ENCODE assay signal across 20 mouse cellular contexts in genomic region chr1:85929406-85929805, GRCm38 (mm10). TPM values are rescaled to one million over a fixed set of nuclear protein-coding genes. Genes with fewer than 3 reads are reported as not detected.
A peak's percentile ranks its signal among the peaks of the same experiment; 100 is the strongest.
DNase-seq lines count a peak whose midpoint lies in the region; ATAC-seq and TF ChIP-seq lines count a peak whose summit lies in the region.
"Had no signal": no experiment of that assay in that cellular context is flagged by ENCODE, and none has a peak within 500 bp of the region (broad histone marks: within the 10 kb centered on the region; RNA-seq: fewer than 3 reads in every experiment).

No protein-coding gene starts in this region.

- no peak for DNase-seq in hindbrain, embryonic 10.5 days (ENCODE audit: low spot score)
- DNase-seq in hindbrain, embryonic 11.5 days (ENCODE audit: low spot score) = no peak
- no peak for DNase-seq in neural tube, embryonic 10.5 days (ENCODE audit: extremely low spot score, low spot score)
- DNase-seq in Muller cell, postnatal 12 days (ENCODE audit: inconsistent ontology term) = no peak
- no peak for DNase-seq in spleen, postnatal 10 days (ENCODE audit: low spot score in 2 of 2)
- DNase-seq: adrenal gland, adult 8-10 months; cerebellum, adult 8-10 months; heart, adult 11 months; kidney, adult 8-10 months; left cerebral cortex, postnatal 4 days; liver, embryonic 13.5 days had no signal

- TF ChIP-seq CTCF in olfactory bulb, adult 2 months (IDR thresholded peaks at IDR 0.05; ENCODE audit: insufficient read depth, low read depth, low read length) = no peak

- peaks cover 53% of the 10 kb centered on the region for H3K4me1 ChIP-seq in hindbrain, embryonic 10.5 days (replicated peaks)
- H3K4me1 ChIP-seq in hindbrain, embryonic 11.5 days (replicated peaks; ENCODE audit: control insufficient read depth, insufficient read depth, low read length) = peaks cover 11% of the 10 kb centered on the region
- H3K4me1 ChIP-seq in neural tube, embryonic 13.5 days (replicated peaks) = peaks cover 43% of the 10 kb centered on the region
- H3K4me1 ChIP-seq in hindbrain, embryonic 16.5 days (ENCODE audit: control insufficient read depth, insufficient read depth, low read depth, low read length) = peaks cover 35% of the 10 kb centered on the region
- H3K4me1 ChIP-seq in olfactory bulb, adult 2 months (ENCODE audit: control insufficient read depth, insufficient read depth, low read length) = peaks cover 41% of the 10 kb centered on the region

- 0 out of 2 replicates have a peak overlapping the region, but pooled peaks have one; percentile 69 for H3K27ac ChIP-seq in hindbrain, embryonic 10.5 days
- no peak overlapping the region for H3K27ac ChIP-seq in hindbrain, embryonic 11.5 days (ENCODE audit: low read depth, low read length)
- H3K27ac ChIP-seq in neural tube, embryonic 13.5 days (replicated peaks) = peak overlapping the region; percentile 75
- H3K27ac ChIP-seq in hindbrain, embryonic 16.5 days (ENCODE audit: low read depth, low read length) = peak overlapping the region; percentile 89
- peak overlapping the region; percentile 75 for H3K27ac ChIP-seq in olfactory bulb, adult 2 months (ENCODE audit: insufficient read depth, low read depth, low read length)
- H3K27ac ChIP-seq: heart, embryonic 15.5 days; liver, embryonic 13.5 days; stomach, postnatal 0 days had no signal

- ATAC-seq in hindbrain, embryonic 11.5 days (ENCODE audit: low FRiP score) = no peak
- ATAC-seq in neural tube, embryonic 13.5 days (ENCODE audit: low read depth) = no peak
- no peak for ATAC-seq in hindbrain, embryonic 16.5 days

- no peak for TF ChIP-seq POLR2A in olfactory bulb, adult 2 months (IDR thresholded peaks at IDR 0.05; ENCODE audit: insufficient read depth, low read depth, low read length)

- no peak overlapping the region for H3K4me2 ChIP-seq in hindbrain, embryonic 11.5 days (replicated peaks; ENCODE audit: low read depth, low read length)
- no peak overlapping the region for H3K4me2 ChIP-seq in neural tube, embryonic 13.5 days
- peak overlapping the region; percentile 29; the same call in 1 of the 2 replicates for H3K4me2 ChIP-seq in hindbrain, embryonic 16.5 days (ENCODE audit: low read length)
- H3K4me2 ChIP-seq: heart, embryonic 15.5 days; liver, embryonic 13.5 days had no signal

- 88% methylated on average over 6 of the region's 6 CpGs for WGBS in hindbrain, embryonic 10.5 days
- WGBS in hindbrain, embryonic 11.5 days = 92% methylated on average over 6 of the region's 6 CpGs
- 91% methylated on average over 6 of the region's 6 CpGs for WGBS in neural tube, embryonic 13.5 days
- WGBS in hindbrain, embryonic 16.5 days = 88% methylated on average over 6 of the region's 6 CpGs
- 83% methylated on average over 6 of the region's 6 CpGs for WGBS in olfactory bulb, adult 2 months

- no peaks in the 10 kb centered on the region for H3K9me3 ChIP-seq in hindbrain, embryonic 10.5 days
- no peaks in the 10 kb centered on the region for H3K9me3 ChIP-seq in hindbrain, embryonic 11.5 days (ENCODE audit: control insufficient read depth, low read length)
- H3K9me3 ChIP-seq in neural tube, embryonic 13.5 days = no peaks in the 10 kb centered on the region
- H3K9me3 ChIP-seq in hindbrain, embryonic 16.5 days (ENCODE audit: control insufficient read depth, low read length) = no peaks in the 10 kb centered on the region
- H3K9me3 ChIP-seq: embryonic facial prominence, embryonic 10.5 days; heart, embryonic 15.5 days; liver, embryonic 13.5 days had no signal

- no peak overlapping the region for H3K4me3 ChIP-seq in hindbrain, embryonic 10.5 days
- no peak overlapping the region for H3K4me3 ChIP-seq in hindbrain, embryonic 11.5 days (ENCODE audit: low read depth, low read length)
- no peak overlapping the region for H3K4me3 ChIP-seq in neural tube, embryonic 13.5 days
- H3K4me3 ChIP-seq in hindbrain, embryonic 16.5 days (ENCODE audit: low read length) = no peak overlapping the region
- 0 out of 2 replicates have a peak overlapping the region, but pooled peaks have one; percentile 4 for H3K4me3 ChIP-seq in olfactory bulb, adult 2 months (ENCODE audit: insufficient read depth, low read depth, low read length)
- H3K4me3 ChIP-seq: embryonic facial prominence, embryonic 10.5 days; erythroblast, embryonic 14.5 days; heart, embryonic 15.5 days; liver, embryonic 13.5 days; myocyte had no signal

- H3K9ac ChIP-seq in hindbrain, embryonic 11.5 days (ENCODE audit: low read depth, low read length) = no peak overlapping the region
- no peak overlapping the region for H3K9ac ChIP-seq in neural tube, embryonic 13.5 days
- no peak overlapping the region; the same call in 1 of the 2 replicates for H3K9ac ChIP-seq in hindbrain, embryonic 16.5 days (ENCODE audit: low read depth, low read length)
- H3K9ac ChIP-seq: heart, embryonic 15.5 days; liver, embryonic 13.5 days had no signal

- peaks cover under 1% of the 10 kb centered on the region; the same call in 1 of the 2 replicates for H3K27me3 ChIP-seq in hindbrain, embryonic 10.5 days (ENCODE audit: insufficient read depth, poor library complexity, severe bottlenecking)
- no peaks in the 10 kb centered on the region for H3K27me3 ChIP-seq in hindbrain, embryonic 11.5 days (ENCODE audit: control insufficient read depth, insufficient read depth, low read length)
- 0 out of 2 replicates have a peak, but pooled peaks cover 6% of the 10 kb centered on the region for H3K27me3 ChIP-seq in neural tube, embryonic 13.5 days
- no peaks in the 10 kb centered on the region for H3K27me3 ChIP-seq in hindbrain, embryonic 16.5 days (replicated peaks; ENCODE audit: control insufficient read depth, insufficient read depth, low read length)
- H3K27me3 ChIP-seq: heart, embryonic 15.5 days; liver, embryonic 13.5 days had no signal

- no peaks in the 10 kb centered on the region for H3K36me3 ChIP-seq in hindbrain, embryonic 10.5 days
- H3K36me3 ChIP-seq in hindbrain, embryonic 11.5 days (ENCODE audit: control insufficient read depth, insufficient read depth, low read length) = no peaks in the 10 kb centered on the region
- H3K36me3 ChIP-seq in neural tube, embryonic 13.5 days = no peaks in the 10 kb centered on the region
- H3K36me3 ChIP-seq in hindbrain, embryonic 16.5 days (ENCODE audit: control insufficient read depth, insufficient read depth, low read length) = no peaks in the 10 kb centered on the region
- H3K36me3 ChIP-seq: embryonic facial prominence, embryonic 10.5 days; heart, embryonic 15.5 days; liver, embryonic 13.5 days had no signal

RNA-seq across cellular contexts. Expression of gene 4933407L21Rik, which starts 1.1 kb away (rescaled TPM):
- 0.43 and 0.51 TPM in 2 replicates for polyA plus RNA-seq in hindbrain, embryonic 10.5 days (2016; fragmentation: Nextera tagmentation; extraction: Ambion mirVana)
- 0.46 and 0.60 TPM in 2 replicates for polyA plus RNA-seq in hindbrain, embryonic 11.5 days (2014; fragmentation: Nextera tagmentation; extraction: Ambion mirVana)
- 2.7 and 3.5 TPM in 2 replicates for polyA plus RNA-seq in neural tube, embryonic 13.5 days (2015; fragmentation: Nextera tagmentation; extraction: Ambion mirVana)
- polyA plus RNA-seq in hindbrain, embryonic 16.5 days (2015; fragmentation: Nextera tagmentation; extraction: Ambion mirVana) = 7.5 and 9.5 TPM in 2 replicates
- not detected in 2 replicates for polyA plus RNA-seq in olfactory bulb, adult 2 months (2012; ENCODE audit: insufficient read depth, insufficient read length, low replicate concordance, missing spikeins)
- polyA plus RNA-seq: erythroblast, embryonic 14.5 days; liver, embryonic 13.5 days; myocyte had no signal

RNA-seq across cellular contexts. Expression of gene Gpr55, which starts 31.4 kb away (rescaled TPM):
- not detected in 2 replicates for polyA plus RNA-seq in hindbrain, embryonic 10.5 days (2016; fragmentation: Nextera tagmentation; extraction: Ambion mirVana)
- polyA plus RNA-seq in hindbrain, embryonic 11.5 days (2014; fragmentation: Nextera tagmentation; extraction: Ambion mirVana) = 0.08 TPM in 1 of 2 replicates, not detected in the other
- 0.12 TPM in 1 of 2 replicates, not detected in the other for polyA plus RNA-seq in neural tube, embryonic 13.5 days (2015; fragmentation: Nextera tagmentation; extraction: Ambion mirVana)
- 0.21 TPM in 2 replicates for polyA plus RNA-seq in hindbrain, embryonic 16.5 days (2015; fragmentation: Nextera tagmentation; extraction: Ambion mirVana)
- polyA plus RNA-seq in olfactory bulb, adult 2 months (2012; ENCODE audit: insufficient read depth, insufficient read length, low replicate concordance, missing spikeins) = not detected in 2 replicates
- polyA plus RNA-seq: embryonic facial prominence, embryonic 10.5 days; erythroblast, embryonic 14.5 days; lung, embryonic 16.5 days; myocyte had no signal

RNA-seq across cellular contexts. Expression of gene Itm2c, which starts 35.3 kb away (rescaled TPM):
- 146 and 151 TPM in 2 replicates for polyA plus RNA-seq in hindbrain, embryonic 10.5 days (2016; fragmentation: Nextera tagmentation; extraction: Ambion mirVana)
- polyA plus RNA-seq in hindbrain, embryonic 11.5 days (2014; fragmentation: Nextera tagmentation; extraction: Ambion mirVana) = 85.7 and 86.1 TPM in 2 replicates
- 148 and 155 TPM in 2 replicates for polyA plus RNA-seq in neural tube, embryonic 13.5 days (2015; fragmentation: Nextera tagmentation; extraction: Ambion mirVana)
- polyA plus RNA-seq in hindbrain, embryonic 16.5 days (2015; fragmentation: Nextera tagmentation; extraction: Ambion mirVana) = 223 and 225 TPM in 2 replicates
- not detected in 2 replicates for polyA plus RNA-seq in olfactory bulb, adult 2 months (2012; ENCODE audit: insufficient read depth, insufficient read length, low replicate concordance, missing spikeins)
